Mouse (Mus musculus) embryonic facial prominence, embryonic 11.5 days (tissue): ENCODE data around the gene Myl6b. TPM values are rescaled to one million over a fixed set of nuclear protein-coding genes. Genes with fewer than 3 reads are reported as not detected.

Experiments
- ATAC-seq: fragments of 200-750 bp; cut with Nextera tagmentation; replicated peaks from 2 replicates; pipeline ENCODE4 v1.8.0; 2017; ENCODE audit warnings: low read depth; ENCODE audit not compliant: insufficient number of reproducible peaks, low FRiP score, low TSS enrichment
- DNase-seq: peaks from one replicate; pipeline ENCODE4 v3.0.0-alpha.2; 2015; ENCODE audit warnings: low spot score
- H3K27ac ChIP-seq: fragments of 300-500 bp; sonication (generic); replicated peaks from 2 replicates; pipeline ENCODE4 v1.5.1; 2014; ENCODE audit warnings: mild to moderate bottlenecking, low read depth, low read length, control low read depth
- H3K27me3 ChIP-seq: fragments of 300-500 bp; sonication (generic); 2 replicates; pipeline ENCODE4 v1.6.1; 2014; ENCODE audit warnings: mild to moderate bottlenecking, low read length, moderate library complexity, mixed read lengths; ENCODE audit not compliant: control insufficient read depth, insufficient read depth
- H3K36me3 ChIP-seq: fragments of 300-500 bp; sonication (generic); replicated peaks from 2 replicates; pipeline ENCODE4 v1.6.1; 2014; ENCODE audit warnings: low read depth, mild to moderate bottlenecking, low read length, moderate library complexity, mixed read lengths; ENCODE audit not compliant: control insufficient read depth, insufficient read depth
- H3K4me1 ChIP-seq: fragments of 300-500 bp; sonication (generic); 2 replicates; pipeline ENCODE4 v1.6.1; 2014; ENCODE audit warnings: low read length, mixed read lengths; ENCODE audit not compliant: control insufficient read depth, insufficient read depth
- H3K4me2 ChIP-seq: fragments of 300-500 bp; sonication (generic); 2 replicates; pipeline ENCODE4 v1.6.1; 2014; ENCODE audit warnings: low read depth, mild to moderate bottlenecking, control low read depth, low read length, moderate library complexity
- H3K4me3 ChIP-seq: fragments of 300-500 bp; sonication (generic); 2 replicates; pipeline ENCODE4 v1.5.1; 2014; ENCODE audit warnings: low read depth, low read length, control low read depth
- H3K9ac ChIP-seq: fragments of 300-500 bp; sonication (generic); replicated peaks from 2 replicates; pipeline ENCODE4 v1.6.1; 2014; ENCODE audit warnings: mild to moderate bottlenecking, control low read depth, low read length
- H3K9me3 ChIP-seq: fragments of 300-500 bp; sonication (generic); replicated peaks from 2 replicates; pipeline ENCODE4 v1.6.1; 2016; ENCODE audit warnings: mild to moderate bottlenecking, low read length, inconsistent platforms, mixed read lengths; ENCODE audit not compliant: control insufficient read depth
- WGBS: fragments of 180-500 bp; shearing (Covaris S2); extraction: QIAGEN DNeasy Blood & Tissue Kit; methylation state at CpG from one replicate; pipeline ENCODE4 v1.1.7; 2014; 5-methylcytosine and 5-hydroxymethylcytosine counted together
- polyA plus RNA-seq: library from polyadenylated mRNA; unstranded; fragments of >200 nt; fragmentation: Nextera tagmentation; extraction: Ambion mirVana; gene quantifications from 2 replicates; pipeline ENCODE4 v1.2.1, GENCODE M21; 2014

Myl6b gene
- polyA plus RNA-seq, result 2.3 and 2.9 TPM in 2 replicates

DNA sequence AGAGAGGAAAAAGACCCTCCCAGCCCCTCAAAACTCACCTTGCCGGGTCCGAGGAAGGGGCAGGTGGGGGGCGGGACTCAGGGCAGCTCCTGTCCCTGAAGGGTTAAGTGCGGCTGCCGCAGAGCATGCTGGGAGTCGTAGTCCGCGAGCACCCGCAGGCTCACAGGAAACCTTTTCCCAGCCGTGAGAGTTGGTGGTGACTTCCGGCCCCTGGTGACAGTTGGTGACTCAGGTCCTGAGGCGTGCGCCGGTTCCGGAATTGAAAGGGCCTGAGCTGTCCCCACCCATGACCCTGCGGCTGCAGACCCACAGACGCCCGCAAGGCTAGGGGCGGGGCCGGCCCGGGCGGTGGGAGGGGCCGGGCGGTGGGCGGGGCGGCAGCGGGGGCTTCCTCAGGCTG, at the start of gene Myl6b:
TSS of gene Myl6b (minus strand) at position 96 of the 400 bp plus-strand sequence.
- no peaks in the 10 kb centered on the region for H3K27me3 ChIP-seq
- no peaks in the 10 kb centered on the region for H3K36me3 ChIP-seq
- H3K27ac ChIP-seq, result no peak within 1 kb of the TSS; the same call in 1 of the 2 replicates
- H3K4me1 ChIP-seq, result peaks cover 4% of the 10 kb centered on the region; the same call in 1 of the 2 replicates
- WGBS, result under 1% methylated on average over 27 of the region's 27 CpGs
- peak within 1 kb of the TSS; percentile 49 for H3K4me3 ChIP-seq
- ATAC-seq (peak; percentile 84), DNase-seq (peak; percentile 96)
- H3K9ac ChIP-seq, result peak within 1 kb of the TSS; percentile 58
- H3K4me2 ChIP-seq, result peak within 1 kb of the TSS; percentile 79
- H3K9me3 ChIP-seq, result no peaks in the 10 kb centered on the region

DNA sequence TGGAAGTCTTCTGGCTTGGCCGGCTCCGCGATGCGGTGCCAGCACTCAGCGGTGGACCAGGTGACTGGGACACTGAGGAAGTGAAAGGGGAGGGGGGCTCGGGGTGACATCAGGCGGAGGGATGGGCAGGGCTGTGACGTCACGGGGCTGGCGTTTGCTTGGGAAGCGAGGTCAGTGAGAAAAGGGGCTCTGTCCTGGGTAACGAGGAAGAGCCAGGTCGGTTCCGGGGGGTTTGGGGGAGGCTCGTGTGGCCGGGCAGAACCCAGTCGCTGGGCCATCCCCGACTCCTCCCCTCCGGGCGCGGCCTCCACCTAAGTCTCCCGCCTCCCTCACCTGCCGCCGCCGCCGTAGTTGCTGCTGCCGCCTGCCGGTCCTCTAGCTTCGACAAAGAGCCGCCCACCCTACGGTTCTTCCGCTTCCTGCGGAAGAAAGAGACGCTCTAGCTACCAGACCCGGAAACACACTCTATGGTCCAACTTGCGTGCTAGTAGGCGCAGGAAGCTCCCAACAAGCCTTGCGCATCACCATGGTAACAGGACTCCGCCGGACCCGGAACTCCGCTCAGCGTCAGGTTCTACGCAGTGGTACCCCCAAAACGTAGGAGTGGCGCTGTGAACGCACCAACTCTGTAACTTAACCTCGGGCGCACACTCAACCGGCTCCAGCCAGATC, 49.0 kb upstream of the Myl6b start, which contains the start of gene Zc3h10:
TSS of gene Zc3h10 (minus strand) at position 414 of the 672 bp plus-strand sequence.
- Histone ChIP-seq H3K4me1 (no peaks in the 10 kb centered on the region), H3K4me2 (peak within 1 kb of the TSS; percentile 68)
- 0% methylated on average over 49 of the region's 50 CpGs for WGBS

DNA sequence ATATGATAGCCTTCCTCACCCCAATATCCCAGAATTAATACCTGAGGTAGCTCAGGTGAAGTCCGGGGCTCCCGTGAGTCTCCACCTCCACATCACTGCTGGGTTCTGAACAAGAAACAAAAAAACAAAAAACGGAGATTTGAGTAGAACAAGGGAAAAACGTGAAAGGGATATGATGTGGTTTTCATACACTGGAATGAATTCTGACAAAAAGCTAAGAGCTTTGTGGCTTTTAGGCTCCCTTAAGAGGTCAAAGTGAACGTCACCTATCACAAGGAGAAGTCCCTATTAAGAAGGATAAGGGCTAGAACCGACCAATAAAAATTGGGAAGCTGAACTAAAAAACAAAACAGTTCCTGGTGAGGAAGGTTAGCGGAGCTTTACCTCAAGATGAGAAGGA, 48.3 kb upstream of the Myl6b start:
- H3K27ac ChIP-seq, result no peak overlapping the region
- ATAC-seq, result no peak
- WGBS, result 22% methylated on average over 7 of the region's 7 CpGs
- peak overlapping the region; percentile 74 for H3K4me3 ChIP-seq
- H3K27me3 ChIP-seq, result no peaks in the 10 kb centered on the region
- peak overlapping the region; percentile 68 for H3K4me2 ChIP-seq
- H3K9me3 ChIP-seq, result no peaks in the 10 kb centered on the region
- peaks cover 12% of the 10 kb centered on the region for H3K36me3 ChIP-seq
- no peak for DNase-seq
- peak overlapping the region; percentile 92 for H3K9ac ChIP-seq
- no peaks in the 10 kb centered on the region for H3K4me1 ChIP-seq

More for the DNA sequence above, 49.0 kb upstream of the Myl6b start, which contains the start of gene Zc3h10:
- ATAC-seq, result peak; percentile 91
- peak within 1 kb of the TSS; percentile 74 for H3K4me3 ChIP-seq
- peak; percentile 99 for DNase-seq
- peak within 1 kb of the TSS; percentile 86 for H3K27ac ChIP-seq
- H3K36me3 ChIP-seq, result peaks cover 12% of the 10 kb centered on the region
- peak within 1 kb of the TSS; percentile 92 for H3K9ac ChIP-seq
- no peaks in the 10 kb centered on the region for H3K27me3 ChIP-seq
- H3K9me3 ChIP-seq, result no peaks in the 10 kb centered on the region

DNA sequence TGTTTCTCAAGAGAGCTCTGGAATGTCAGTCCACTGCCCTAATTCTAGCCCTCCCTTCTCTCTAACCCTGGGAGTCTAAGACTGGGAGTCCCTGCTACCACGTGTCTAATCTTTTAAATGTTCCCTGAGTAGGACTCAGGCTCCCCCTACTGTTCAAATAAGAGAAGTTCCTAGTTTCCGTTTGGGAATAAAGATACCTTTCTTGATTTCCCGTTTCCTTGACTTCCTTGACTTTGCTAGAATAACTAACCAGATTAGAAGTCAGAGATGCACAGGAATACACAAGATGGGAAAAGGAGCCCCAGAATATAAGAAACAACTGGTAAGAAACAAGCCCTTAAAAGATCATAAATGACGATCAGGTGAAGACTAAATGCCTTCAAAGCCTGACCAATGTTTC, 47.9 kb upstream of the Myl6b start:
- no peaks in the 10 kb centered on the region for H3K27me3 ChIP-seq
- ATAC-seq (no peak), DNase-seq (peak; percentile 82)
- H3K4me1 ChIP-seq, result no peaks in the 10 kb centered on the region
- H3K4me2 ChIP-seq, result peak overlapping the region; percentile 68
- no peaks in the 10 kb centered on the region for H3K9me3 ChIP-seq
- H3K9ac ChIP-seq, result no peak overlapping the region
- H3K36me3 ChIP-seq, result peaks cover 12% of the 10 kb centered on the region
- 14% methylated on average over 4 of the region's 4 CpGs for WGBS
- H3K27ac ChIP-seq, result no peak overlapping the region
- H3K4me3 ChIP-seq, result peak overlapping the region; percentile 74; the same call in 1 of the 2 replicates

DNA sequence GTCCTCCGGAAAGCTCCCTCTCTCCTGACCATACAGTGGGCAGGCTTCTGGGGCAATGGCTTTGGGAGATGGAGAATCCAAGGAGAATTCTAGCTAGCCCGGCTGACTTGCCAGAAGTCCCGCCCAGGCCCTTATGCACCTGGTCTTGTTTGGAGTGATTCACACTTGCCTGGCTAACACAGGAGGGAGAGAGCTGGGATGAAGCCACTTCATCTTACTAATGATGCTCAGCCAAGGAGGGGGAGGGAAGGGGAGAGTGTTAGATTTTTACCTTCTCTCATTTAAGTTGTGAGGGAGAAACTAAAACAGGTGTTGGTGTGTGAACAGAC, 47.0 kb upstream of the Myl6b start:
- Histone ChIP-seq H3K4me1 (no peaks in the 10 kb centered on the region), H3K9ac (no peak overlapping the region), H3K36me3 (peaks cover 12% of the 10 kb centered on the region), H3K4me3 (no peak overlapping the region), H3K4me2 (no peak overlapping the region), H3K27ac (no peak overlapping the region), H3K9me3 (no peaks in the 10 kb centered on the region), H3K27me3 (no peaks in the 10 kb centered on the region)
- DNase-seq (no peak), ATAC-seq (no peak)
- 97% methylated on average over 3 of the region's 3 CpGs for whole genome bisulfite sequencing

DNA sequence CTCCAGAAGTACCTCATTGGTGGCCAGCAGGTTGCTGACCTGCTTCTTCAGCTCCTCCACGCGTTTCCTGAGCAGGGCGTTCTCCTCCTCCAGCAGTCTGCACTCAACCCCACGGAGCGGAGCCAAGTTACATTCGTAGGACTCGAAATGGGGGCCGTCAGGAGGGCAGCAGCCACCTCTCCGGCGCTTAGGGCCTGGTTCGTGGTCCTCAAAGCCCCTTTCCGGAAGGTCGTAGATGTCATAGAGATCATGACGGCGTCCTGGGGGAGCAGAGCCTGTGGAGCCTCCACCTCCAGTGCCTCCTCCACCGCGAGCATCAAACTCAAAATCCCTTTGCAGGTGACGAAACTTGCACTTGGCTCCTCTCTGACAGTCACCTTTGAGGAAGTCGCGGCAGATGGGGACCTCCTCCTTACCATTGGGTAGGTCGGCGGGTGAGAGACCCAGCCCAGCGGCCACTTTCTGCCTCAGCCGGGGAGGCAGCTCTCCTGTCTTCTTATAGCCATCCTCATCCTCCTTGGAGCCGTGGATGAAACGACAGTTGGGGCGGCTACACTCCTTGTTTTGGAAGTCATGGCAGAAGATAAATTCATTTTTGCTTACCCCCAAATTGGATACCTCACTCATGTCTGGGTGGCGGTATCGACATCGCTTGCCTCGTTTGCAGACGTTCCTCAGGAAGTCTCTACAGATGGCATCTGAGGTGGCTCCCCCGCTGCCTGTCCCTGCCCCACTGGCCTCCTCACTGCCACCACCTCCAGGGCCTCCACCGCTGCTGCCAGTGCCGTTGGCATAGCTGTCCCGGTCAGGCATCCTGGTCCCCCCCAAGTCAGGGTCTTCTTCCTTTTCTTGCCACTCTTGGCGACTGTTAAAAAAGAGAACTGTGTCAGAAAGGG, 46.4 kb upstream of the Myl6b start:
- Histone ChIP-seq H3K9me3 (no peaks in the 10 kb centered on the region), H3K27ac (no peak overlapping the region), H3K9ac (no peak overlapping the region), H3K4me2 (no peak overlapping the region), H3K4me3 (no peak overlapping the region), H3K27me3 (no peaks in the 10 kb centered on the region), H3K4me1 (no peaks in the 10 kb centered on the region), H3K36me3 (peaks cover 12% of the 10 kb centered on the region)
- DNase-seq, result no peak
- WGBS, result 94% methylated on average over 37 of the region's 37 CpGs
- ATAC-seq, result no peak

DNA sequence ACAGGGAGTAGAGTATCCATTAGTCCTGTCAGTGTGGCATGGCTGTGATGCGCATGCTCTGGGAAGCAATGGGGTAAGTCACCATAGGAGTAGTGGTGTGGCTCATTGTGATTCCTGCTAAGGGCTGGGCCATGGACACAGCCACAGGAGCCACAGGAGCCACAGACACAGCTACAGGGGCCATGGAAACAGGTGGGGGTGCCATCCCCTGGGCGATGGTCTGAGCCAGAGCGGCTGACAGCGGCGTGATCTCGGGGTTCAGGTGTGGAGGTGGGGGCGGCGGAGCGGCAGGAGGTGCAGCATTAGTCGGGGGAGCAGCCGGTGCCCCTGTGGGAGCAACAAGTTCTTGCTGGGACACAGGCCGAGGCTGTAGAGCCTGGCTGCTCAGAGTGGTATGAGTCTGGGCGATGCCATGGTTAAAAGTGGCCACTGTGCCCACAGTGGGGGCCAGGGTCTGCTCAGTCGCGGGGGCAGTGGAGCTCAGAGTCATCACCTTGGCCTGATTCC, 45.7 kb upstream of the Myl6b start:
- no peak for DNase-seq
- H3K4me1 ChIP-seq, result no peaks in the 10 kb centered on the region
- H3K27me3 ChIP-seq, result no peaks in the 10 kb centered on the region
- no peak overlapping the region for H3K9ac ChIP-seq
- H3K4me2 ChIP-seq, result no peak overlapping the region
- no peak overlapping the region for H3K27ac ChIP-seq
- WGBS, result 94% methylated on average over 15 of the region's 15 CpGs
- H3K9me3 ChIP-seq, result no peaks in the 10 kb centered on the region
- no peak overlapping the region for H3K4me3 ChIP-seq
- peaks cover 12% of the 10 kb centered on the region for H3K36me3 ChIP-seq
- no peak for ATAC-seq
